36 mouse cellular contexts compared by ENCODE assay signal in genomic region chr19:43601440-43601839, GRCm38 (mm10). TPM values are rescaled to one million over a fixed set of nuclear protein-coding genes. Genes with fewer than 3 reads are reported as not detected.
A peak's percentile ranks its signal among the peaks of the same experiment; 100 is the strongest.
DNase-seq lines count a peak whose midpoint lies in the region; ATAC-seq lines count a peak whose summit lies in the region.
"Had no signal": no experiment of that assay in that cellular context is flagged by ENCODE, and none has a peak within 500 bp of the region (broad histone marks: within the 10 kb centered on the region; RNA-seq: fewer than 3 reads in every experiment).

No protein-coding gene starts in this region.

- H3K9me3 ChIP-seq in forebrain, embryonic 11.5 days (ENCODE audit: control insufficient read depth, low read length): no peaks in the 10 kb centered on the region
- H3K9me3 ChIP-seq in forebrain, embryonic 14.5 days (replicated peaks; ENCODE audit: control insufficient read depth, low read length): no peaks in the 10 kb centered on the region
- H3K9me3 ChIP-seq in neural tube, embryonic 15.5 days (replicated peaks): no peaks in the 10 kb centered on the region
- no peaks in the 10 kb centered on the region for H3K9me3 ChIP-seq in intestine, embryonic 16.5 days (ENCODE audit: control insufficient read depth, low read length)
- H3K9me3 ChIP-seq: embryonic facial prominence, embryonic 13.5 days; forebrain, embryonic 10.5 days; heart, embryonic 13.5 days; kidney, embryonic 15.5 days; limb, embryonic 15.5 days; liver, embryonic 15.5 days; midbrain, embryonic 10.5 days had no signal

- under 1% methylated on average over 27 of the region's 27 CpGs for WGBS in forebrain, embryonic 11.5 days
- WGBS in forebrain, embryonic 14.5 days: 2% methylated on average over 27 of the region's 27 CpGs
- WGBS in neural tube, embryonic 15.5 days: under 1% methylated on average over 27 of the region's 27 CpGs
- WGBS in intestine, embryonic 16.5 days: 11% methylated on average over 27 of the region's 27 CpGs

- no peak for ATAC-seq in forebrain, embryonic 11.5 days (replicated peaks; ENCODE audit: low FRiP score)
- no peak for ATAC-seq in forebrain, embryonic 14.5 days
- ATAC-seq in neural tube, embryonic 15.5 days (ENCODE audit: low FRiP score): no peak
- no peak for ATAC-seq in intestine, embryonic 16.5 days
- ATAC-seq: forebrain, postnatal 0 days; hindbrain, postnatal 0 days; Patski had no signal

- H3K4me1 ChIP-seq in forebrain, embryonic 11.5 days (replicated peaks; ENCODE audit: control insufficient read depth, insufficient read depth, low read length): 0 out of 2 replicates have a peak, but pooled peaks cover 5% of the 10 kb centered on the region
- H3K4me1 ChIP-seq in forebrain, embryonic 14.5 days (ENCODE audit: control insufficient read depth, insufficient read depth, low read length): no peaks in the 10 kb centered on the region
- peaks cover 11% of the 10 kb centered on the region; the same call in 1 of the 2 replicates for H3K4me1 ChIP-seq in neural tube, embryonic 15.5 days
- peaks cover 21% of the 10 kb centered on the region for H3K4me1 ChIP-seq in intestine, embryonic 16.5 days (ENCODE audit: control insufficient read depth, insufficient read depth, low read length)
- H3K4me1 ChIP-seq: liver, embryonic 15.5 days had no signal

- no peak overlapping the region for H3K4me2 ChIP-seq in forebrain, embryonic 11.5 days (ENCODE audit: low read depth, low read length, severe bottlenecking)
- H3K4me2 ChIP-seq in forebrain, embryonic 14.5 days (ENCODE audit: low read length): no peak overlapping the region
- H3K4me2 ChIP-seq in neural tube, embryonic 15.5 days: no peak overlapping the region
- H3K4me2 ChIP-seq in intestine, embryonic 16.5 days (ENCODE audit: low read depth, low read length): peak overlapping the region; percentile 56
- H3K4me2 ChIP-seq: embryonic facial prominence, embryonic 13.5 days; heart, embryonic 13.5 days; kidney, embryonic 15.5 days; limb, embryonic 15.5 days; liver, embryonic 15.5 days; lung, embryonic 14.5 days had no signal

- H3K9ac ChIP-seq in forebrain, embryonic 11.5 days (ENCODE audit: low read length): no peak overlapping the region
- H3K9ac ChIP-seq in forebrain, embryonic 14.5 days (ENCODE audit: low read length): no peak overlapping the region
- H3K9ac ChIP-seq in neural tube, embryonic 15.5 days (replicated peaks): no peak overlapping the region
- H3K9ac ChIP-seq in intestine, embryonic 16.5 days (ENCODE audit: low read depth, low read length): 0 out of 2 replicates have a peak overlapping the region, but pooled peaks have one; percentile 50
- H3K9ac ChIP-seq: embryonic facial prominence, embryonic 13.5 days; forebrain, postnatal 0 days; heart, embryonic 13.5 days; kidney, embryonic 15.5 days; limb, embryonic 15.5 days; liver, embryonic 15.5 days; lung, embryonic 14.5 days had no signal

- no peak overlapping the region for H3K4me3 ChIP-seq in forebrain, embryonic 11.5 days (ENCODE audit: low read depth, low read length)
- H3K4me3 ChIP-seq in forebrain, embryonic 14.5 days (ENCODE audit: low read depth, low read length): no peak overlapping the region
- no peak overlapping the region for H3K4me3 ChIP-seq in neural tube, embryonic 15.5 days (replicated peaks)
- H3K4me3 ChIP-seq in intestine, embryonic 16.5 days (ENCODE audit: low read length): peak overlapping the region; percentile 1; the same call in 1 of the 2 replicates
- H3K4me3 ChIP-seq: embryonic facial prominence, embryonic 13.5 days; forebrain, embryonic 10.5 days; heart, adult 2 months; heart, embryonic 13.5 days; kidney, embryonic 15.5 days; limb, embryonic 15.5 days; liver, embryonic 15.5 days; midbrain, embryonic 10.5 days had no signal

- peaks cover 97% of the 10 kb centered on the region for H3K27me3 ChIP-seq in forebrain, embryonic 11.5 days (ENCODE audit: control insufficient read depth, insufficient read depth, low read length)
- H3K27me3 ChIP-seq in forebrain, embryonic 14.5 days (replicated peaks; ENCODE audit: control insufficient read depth, insufficient read depth, low read length): peaks cover 97% of the 10 kb centered on the region
- H3K27me3 ChIP-seq in neural tube, embryonic 15.5 days (replicated peaks): peaks cover 100% of the 10 kb centered on the region
- peaks cover 38% of the 10 kb centered on the region for H3K27me3 ChIP-seq in intestine, embryonic 16.5 days (replicated peaks; ENCODE audit: control insufficient read depth, insufficient read depth, low read length)
- H3K27me3 ChIP-seq: Patski had no signal

- no peak overlapping the region for H3K27ac ChIP-seq in forebrain, embryonic 11.5 days (ENCODE audit: low read depth, low read length)
- no peak overlapping the region for H3K27ac ChIP-seq in forebrain, embryonic 14.5 days (ENCODE audit: low read depth, low read length)
- no peak overlapping the region for H3K27ac ChIP-seq in neural tube, embryonic 15.5 days (replicated peaks)
- H3K27ac ChIP-seq in intestine, embryonic 16.5 days (ENCODE audit: low read length): 0 out of 2 replicates have a peak overlapping the region, but pooled peaks have one; percentile 10
- H3K27ac ChIP-seq: embryonic facial prominence, embryonic 13.5 days; forebrain, embryonic 10.5 days; heart, adult 2 months; heart, embryonic 13.5 days; hindbrain, postnatal 0 days; kidney, embryonic 15.5 days; limb, embryonic 15.5 days; liver, embryonic 15.5 days; midbrain, embryonic 10.5 days had no signal

- H3K36me3 ChIP-seq in forebrain, embryonic 11.5 days (ENCODE audit: control insufficient read depth, insufficient read depth, low read length): no peaks in the 10 kb centered on the region
- no peaks in the 10 kb centered on the region for H3K36me3 ChIP-seq in forebrain, embryonic 14.5 days (ENCODE audit: control insufficient read depth, insufficient read depth, low read length)
- no peaks in the 10 kb centered on the region for H3K36me3 ChIP-seq in neural tube, embryonic 15.5 days
- H3K36me3 ChIP-seq in intestine, embryonic 16.5 days (ENCODE audit: control insufficient read depth, insufficient read depth, low read length): no peaks in the 10 kb centered on the region
- H3K36me3 ChIP-seq: embryonic facial prominence, embryonic 13.5 days; forebrain, embryonic 10.5 days; heart, embryonic 13.5 days; kidney, embryonic 15.5 days; limb, embryonic 15.5 days; liver, embryonic 15.5 days; midbrain, embryonic 10.5 days had no signal

- peak; percentile 52 for DNase-seq in forebrain, embryonic 11.5 days (ENCODE audit: low spot score)
- DNase-seq in forebrain, embryonic 14.5 days (ENCODE audit: low spot score): no peak
- peak; percentile 34 for DNase-seq in neural tube, embryonic 10.5 days (ENCODE audit: extremely low spot score, low spot score)
- DNase-seq in embryo, embryonic 10.5 days (ENCODE audit: low spot score): peak; percentile 49
- DNase-seq in ovary, postnatal 36 days (ENCODE audit: low spot score): no peak
- DNase-seq in heart, adult 8-10 months (ENCODE audit: low spot score): no peak
- DNase-seq: adrenal gland, postnatal 25 days; cerebellum, adult 18-20 months; forebrain, postnatal 0 days; heart, adult 2 months; heart, postnatal 10 days; lung, embryonic 14.5 days; right cerebral cortex, postnatal 25 days; thymus, adult 2 months; thymus, postnatal 36 days had no signal

RNA-seq across cellular contexts. Expression of gene Nkx2-3, which starts 10.7 kb away (rescaled TPM):
- 4.1 and 5.7 TPM in 2 replicates for polyA plus RNA-seq in forebrain, embryonic 11.5 days (2014; fragmentation: Nextera tagmentation; extraction: Ambion mirVana)
- 4.1 and 4.6 TPM in 2 replicates for polyA plus RNA-seq in forebrain, embryonic 14.5 days (2014; fragmentation: Nextera tagmentation; extraction: Ambion mirVana)
- polyA plus RNA-seq in neural tube, embryonic 15.5 days (2015; fragmentation: Nextera tagmentation; extraction: Ambion mirVana): 5.5 TPM in 1 of 2 replicates, not detected in the other
- 61.3 and 64.6 TPM in 2 replicates for polyA plus RNA-seq in intestine, embryonic 16.5 days (2015; fragmentation: Nextera tagmentation; extraction: Ambion mirVana)
- not detected for total RNA-seq in heart, adult 8-10 months (2022)
- total RNA-seq: adrenal gland, adult 18-20 months; adrenal gland, postnatal 25 days; gastrocnemius, adult 8-10 months; gastrocnemius, postnatal 4 days; heart, adult 2 months; heart, postnatal 10 days; hindbrain, postnatal 0 days; layer of hippocampus, adult 8-10 months; layer of hippocampus, postnatal 25 days; left cerebral cortex, adult 8-10 months; left cerebral cortex, postnatal 36 days; MEL had no signal
- polyA plus RNA-seq: cortical plate, adult 2 months; heart, adult 2 months; heart, embryonic 13.5 days; hindbrain, postnatal 0 days; limb, embryonic 15.5 days; lung, embryonic 14.5 days; midbrain, postnatal 0 days; thymus, adult 2 months had no signal

Comparison
In these comparisons a context has a peak if more than half of its experiments do, and no peak if none do; other contexts are left out.
1. DNase-seq: peak in forebrain, embryonic 11.5 days (single experiment), neural tube, embryonic 10.5 days (single experiment) and embryo, embryonic 10.5 days (single experiment); none in forebrain, embryonic 14.5 days (single experiment), ovary, postnatal 36 days (single experiment) and heart, adult 8-10 months (single experiment).